Mouse (Mus musculus) A20 (cell line): ENCODE data around the gene Olfr294.

Experiments
- DNase-seq: peaks from one replicate; pipeline ENCODE4 v3.0.0-alpha.2; 2011; ENCODE audit warnings: low read depth, low spot score

Olfr294 gene

GRCm38 (mm10) chr7:86616543-86616942, at the start of gene Olfr294:
Gene Olfr294 (minus strand): TSS chr7:86616643.
- no peak for DNase-seq

GRCm38 (mm10) chr7:86648761-86649160, 32.3 kb upstream of the Olfr294 start, which contains the start of gene Olfr293:
Gene Olfr293 (plus strand): TSS chr7:86649061.
- no peak for DNase-seq

GRCm38 (mm10) chr7:86583562-86583961, 32.9 kb downstream of the Olfr294 start, which contains the start of gene Olfr295:
Gene Olfr295 (plus strand): TSS chr7:86583862.
- no peak for DNase-seq
